Mouse (Mus musculus) retina, adult 2 months (tissue): Measurements from ENCODE around the gene Lilr4b.
"Not testable (repeated sequence)": the region's sequence is repeated elsewhere in the genome, so short reads cannot be mapped to it uniquely, and the experiment has no call there.

Experiments used
- DNase-seq: peaks from one replicate; pipeline ENCODE4 v3.0.0-alpha.2; 2012; ENCODE audit warnings: low read depth, low spot score

Lilr4b gene

GRCm38 (mm10) chr10:51480397-51480796 is at the start of gene Lilr4b, which contains the start of gene Gm49339:
Gene Lilr4b (plus strand): TSS chr10:51480632.
Gene Gm49339 (plus strand): TSS chr10:51480612.
- DNase-seq, result not testable (repeated sequence)

GRCm38 (mm10) chr10:51432940-51433339 is 47.5 kb upstream of the Lilr4b start:
- no peak for DNase-seq

GRCm38 (mm10) chr10:51435684-51436083 is 44.7 kb upstream of the Lilr4b start:
- no peak for DNase-seq

- DNase-seq, result no peak
These were observed 28.8 kb upstream of the Lilr4b start for GRCm38 (mm10) chr10:51451610-51452009.

- DNase-seq, result no peak
These were observed 26.7 kb upstream of the Lilr4b start for GRCm38 (mm10) chr10:51453616-51454298.

- DNase-seq, result no peak
These were observed 26.1 kb upstream of the Lilr4b start for GRCm38 (mm10) chr10:51454365-51454764.

- DNase-seq, result no peak
These were observed 24.7 kb upstream of the Lilr4b start for GRCm38 (mm10) chr10:51455762-51456161.

- DNase-seq, result no peak
These were observed 24.1 kb upstream of the Lilr4b start for GRCm38 (mm10) chr10:51456369-51456768.

GRCm38 (mm10) chr10:51463800-51464199 is 16.6 kb upstream of the Lilr4b start:
- DNase-seq, result not testable (repeated sequence)

GRCm38 (mm10) chr10:51490691-51491090 is 10.3 kb downstream of the Lilr4b start, which contains the start of gene Lilrb4a:
Gene Lilrb4a (plus strand): TSS chr10:51490956.
- DNase-seq, result not testable (repeated sequence)

GRCm38 (mm10) chr10:51520021-51520420 is 39.6 kb downstream of the Lilr4b start:
- DNase-seq, result no peak

- no peak for DNase-seq
These were observed 41.0 kb downstream of the Lilr4b start for GRCm38 (mm10) chr10:51521453-51521852.

- no peak for DNase-seq
These were observed 45.7 kb downstream of the Lilr4b start for GRCm38 (mm10) chr10:51526090-51526489.

- DNase-seq, result no peak
These were observed 46.2 kb downstream of the Lilr4b start for GRCm38 (mm10) chr10:51526633-51527032.

- no peak for DNase-seq
These were observed 48.5 kb downstream of the Lilr4b start for GRCm38 (mm10) chr10:51528840-51529434.

GRCm38 (mm10) chr10:51529497-51529896 is 49.1 kb downstream of the Lilr4b start:
- DNase-seq, result no peak

- no peak for DNase-seq
These were observed 50.4 kb downstream of the Lilr4b start for GRCm38 (mm10) chr10:51530813-51531212.
